Mouse (Mus musculus) adrenal gland, postnatal 10 days (tissue): ENCODE results near the gene Teddm2. TPM values are rescaled to one million over a fixed set of nuclear protein-coding genes. Genes with fewer than 3 reads are reported as not detected.
A peak's percentile ranks its signal among the peaks of the same experiment; 100 is the strongest.

Experiments
- DNase-seq: peaks from one replicate; pipeline ENCODE4 v3.0.0; 2021; ENCODE audit warnings: mixed read lengths
- microRNA-seq: library from miRNA; unstranded; fragments of <30 nt; microRNA quantifications from one replicate; pipeline ENCODE4 v1.2.0, GENCODE M21; 2021
- total RNA-seq, 2 experiments: library from RNA; stranded (reverse); gene quantifications; 2 replicates each; pipeline ENCODE4 v1.2.3; 2021

The Teddm2 gene
- total RNA-seq, 2 experiments from 2014 or later = 0.36 to 0.45 TPM

DNA sequence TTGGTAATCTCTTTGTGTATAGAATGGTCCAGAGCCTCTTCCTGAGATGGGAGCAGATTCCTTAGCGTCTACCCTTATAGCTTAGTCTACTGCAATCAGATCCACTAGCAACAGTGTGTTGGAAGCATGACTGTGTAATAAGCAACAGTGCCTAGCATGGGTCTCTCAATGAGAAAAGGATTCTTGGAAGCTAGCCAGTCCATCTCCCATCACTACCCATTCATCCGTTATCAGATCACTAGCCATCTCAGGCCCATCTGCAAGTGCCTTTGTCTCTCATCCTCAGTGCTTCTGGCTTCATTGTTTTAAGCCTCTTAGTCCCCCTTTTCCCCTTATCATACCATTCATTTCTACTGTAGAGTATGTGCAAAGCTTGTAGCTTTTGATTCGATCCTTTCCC lies 79.8 kb downstream of the Teddm2 start:
- no peak for DNase-seq

DNA sequence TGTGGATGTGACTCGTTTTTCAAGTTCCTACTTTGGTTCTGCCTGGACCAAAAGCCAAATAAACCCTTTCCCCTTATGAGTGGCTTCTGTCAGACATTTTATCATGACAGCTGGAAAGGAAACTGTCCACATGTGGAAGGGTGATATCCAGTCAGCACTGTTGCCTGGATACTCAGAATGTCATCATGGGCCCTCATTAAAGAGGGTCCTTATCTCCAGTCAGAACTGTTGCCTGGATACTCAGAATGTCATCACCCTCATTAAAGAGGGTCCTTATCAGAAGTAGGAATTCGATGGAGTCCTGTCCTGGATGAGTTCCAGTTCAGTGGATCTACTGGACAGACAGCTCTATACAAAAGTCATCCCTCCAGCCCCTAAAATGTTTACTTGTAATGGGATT lies 85.8 kb downstream of the Teddm2 start:
- DNase-seq = no peak

DNA sequence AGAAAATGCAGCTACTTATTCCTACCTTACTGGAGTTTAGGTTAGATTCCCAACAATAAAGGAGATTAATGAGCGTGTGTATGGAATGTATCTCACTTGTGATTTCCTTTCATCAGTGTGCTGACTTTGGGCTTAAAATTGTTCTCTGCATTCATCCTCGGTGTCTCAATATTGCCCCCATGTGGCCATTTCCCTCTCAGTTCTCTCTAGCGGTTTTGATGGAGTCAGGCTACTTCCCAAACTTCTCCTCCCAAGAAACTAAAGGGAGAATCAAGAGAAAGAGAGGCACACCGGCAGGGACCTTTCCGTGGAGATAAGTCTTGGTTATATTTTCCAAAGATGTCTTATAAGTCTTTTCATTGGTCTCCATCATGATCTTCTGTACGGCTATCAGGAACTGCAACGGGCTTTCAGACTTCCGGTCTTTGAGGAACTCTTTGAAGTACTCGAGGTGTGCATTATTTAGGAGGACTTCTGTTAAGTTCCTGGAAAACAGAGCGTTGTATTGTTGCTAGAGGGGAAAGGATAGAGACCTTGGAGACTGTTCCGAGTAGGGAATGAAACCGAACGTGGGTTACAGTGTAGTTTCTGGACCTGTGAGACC lies 92.5 kb downstream of the Teddm2 start:
- peak; percentile 83 for DNase-seq

DNA sequence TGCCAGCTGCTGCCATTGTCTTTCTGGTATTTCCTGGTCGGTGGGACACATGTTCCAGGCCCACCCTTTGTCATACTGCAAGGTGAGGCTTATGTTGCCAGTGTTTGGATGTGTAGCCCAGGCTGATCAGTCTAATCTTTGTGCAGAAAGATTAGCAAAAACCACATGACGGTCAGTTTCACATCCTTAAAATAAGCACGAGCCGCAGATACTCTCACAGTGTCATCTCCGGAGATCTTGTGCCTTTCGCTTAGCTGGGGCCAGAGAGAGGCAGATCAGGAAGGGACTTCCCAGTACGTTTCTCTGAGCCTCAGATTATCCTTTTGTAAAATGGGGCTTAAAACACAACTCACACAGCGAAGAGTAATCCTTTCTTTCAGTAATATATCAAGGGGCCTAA lies 96.5 kb downstream of the Teddm2 start:
- DNase-seq = no peak

DNA sequence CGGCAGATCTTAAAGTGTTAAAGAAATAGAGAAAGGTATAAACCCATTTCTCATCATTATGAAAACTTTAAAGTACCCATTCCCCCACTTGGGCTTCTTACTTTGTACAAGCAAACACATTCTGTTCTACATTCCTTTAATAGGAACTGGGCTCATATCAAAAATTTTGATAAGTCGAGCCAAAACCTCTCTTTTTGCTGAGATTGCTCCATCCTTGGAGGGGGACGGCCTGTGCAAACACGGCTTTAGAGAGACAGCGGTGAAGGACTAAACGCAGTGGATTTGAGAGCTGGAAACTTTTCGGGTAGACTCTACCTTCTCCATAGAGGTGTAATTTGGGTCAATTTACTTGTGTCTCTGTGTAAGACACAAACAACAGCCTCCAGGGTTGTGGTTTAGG lies 97.3 kb downstream of the Teddm2 start:
- no peak for DNase-seq

Small RNAs within 50 kb of the gene (microRNA-seq; reads per million reads assigned to microRNA genes)
- gene Mir8114 = 38.8 reads per million, percentile 33 among the genes with 10 or more reads in this experiment

Other genes starting within 250 kb of the Teddm2 start
- gene Rgs8, start 247.2 kb downstream of the Teddm2 start, total RNA-seq = under 1 TPM; 0.57 to 0.61 TPM
- 10 to 100 TPM; 10.3 to 48.8 TPM for gene Rgs16, start 159.9 kb downstream of the Teddm2 start, total RNA-seq
- gene Rnasel, start 150.8 kb downstream of the Teddm2 start, total RNA-seq = 10 to 100 TPM; 12.1 to 15.5 TPM
- under 1 TPM in 1 of 2 experiments, not detected in 1; 0.12 TPM for gene Rgsl1, start 56.1 kb downstream of the Teddm2 start, total RNA-seq
- not detected for gene Teddm1b, start 25.9 kb downstream of the Teddm2 start, total RNA-seq
- gene Teddm1a, start 8.5 kb downstream of the Teddm2 start, total RNA-seq = not detected
- 100 to 1,000 TPM; 423 to 903 TPM for gene Glul, start 284 bp downstream of the Teddm2 start, total RNA-seq